Mouse (Mus musculus) embryonic facial prominence, embryonic 10.5 days (tissue): ENCODE data around the gene Gm10337. TPM values are rescaled to one million over a fixed set of nuclear protein-coding genes. Genes with fewer than 3 reads are reported as not detected.

Experiments used
- DNase-seq: peaks from one replicate; pipeline ENCODE4 v3.0.0-alpha.2; 2017; ENCODE audit warnings: low spot score
- H3K27ac ChIP-seq: fragments of 300-500 bp; sonication (generic); replicated peaks from 2 replicates; pipeline ENCODE4 v1.5.1; 2016; ENCODE audit warnings: mild to moderate bottlenecking
- H3K27me3 ChIP-seq: fragments of 300-500 bp; sonication (generic); replicated peaks from 2 replicates; pipeline ENCODE4 v1.6.1; 2016; ENCODE audit warnings: low read depth, mild to moderate bottlenecking; ENCODE audit not compliant: poor library complexity, severe bottlenecking
- H3K36me3 ChIP-seq: fragments of 300-500 bp; sonication (generic); replicated peaks from 2 replicates; pipeline ENCODE4 v1.6.1; 2016; ENCODE audit warnings: mild to moderate bottlenecking, moderate library complexity
- H3K4me1 ChIP-seq: fragments of 300-500 bp; sonication (generic); 2 replicates; pipeline ENCODE4 v1.6.1; 2016
- H3K4me3 ChIP-seq: fragments of 300-500 bp; sonication (generic); 2 replicates; pipeline ENCODE4 v1.5.1; 2016; ENCODE audit warnings: mild to moderate bottlenecking, moderate library complexity
- H3K9me3 ChIP-seq: fragments of 300-500 bp; sonication (generic); 2 replicates; pipeline ENCODE4 v1.6.1; 2016; ENCODE audit warnings: mild to moderate bottlenecking
- WGBS: fragments of 180-500 bp; shearing (Covaris S2); methylation state at CpG from one replicate; pipeline ENCODE4 v1.1.7; 2016; 5-methylcytosine and 5-hydroxymethylcytosine counted together
- polyA plus RNA-seq: library from polyadenylated mRNA; unstranded; fragments of >200 nt; fragmentation: Nextera tagmentation; extraction: Ambion mirVana; gene quantifications from 2 replicates; pipeline ENCODE4 v1.2.1, GENCODE M21; 2016

The Gm10337 gene
- polyA plus RNA-seq, 1 experiment from 2014 or later: 7.6 TPM

- H3K4me3 ChIP-seq: no peak overlapping the region
- H3K36me3 ChIP-seq: peaks cover 77% of the 10 kb centered on the region
- no peaks in the 10 kb centered on the region for H3K27me3 ChIP-seq
- no peaks in the 10 kb centered on the region for H3K9me3 ChIP-seq
- 94% methylated on average over 3 of the region's 3 CpGs for WGBS
- no peaks in the 10 kb centered on the region for H3K4me1 ChIP-seq
- no peak overlapping the region for H3K27ac ChIP-seq
- no peak for DNase-seq
Measured at GRCm38 (mm10) chr15:102547478-102547877, 44.0 kb downstream of the Gm10337 start.

GRCm38 (mm10) chr15:102552599-102552998 is 49.1 kb downstream of the Gm10337 start:
- H3K27me3 ChIP-seq: no peaks in the 10 kb centered on the region
- no peaks in the 10 kb centered on the region for H3K4me1 ChIP-seq
- no peak overlapping the region for H3K27ac ChIP-seq
- peaks cover 74% of the 10 kb centered on the region for H3K36me3 ChIP-seq
- WGBS: 93% methylated on average over 5 of the region's 5 CpGs
- H3K9me3 ChIP-seq: no peaks in the 10 kb centered on the region
- no peak overlapping the region for H3K4me3 ChIP-seq
- no peak for DNase-seq

Other genes starting within 250 kb of the Gm10337 start
- gene Rarg, start 246.2 kb upstream of the Gm10337 start, polyA plus RNA-seq: 77.8 and 90.2 TPM in 2 replicates
- 0.75 and 1.3 TPM in 2 replicates for gene Gm9918, start 233.2 kb upstream of the Gm10337 start, polyA plus RNA-seq
- 63.2 and 66.4 TPM in 2 replicates for gene Mfsd5, start 224.3 kb upstream of the Gm10337 start, polyA plus RNA-seq
- gene Espl1, start 207.5 kb upstream of the Gm10337 start, polyA plus RNA-seq: 55.4 and 57.6 TPM in 2 replicates
- 353 and 356 TPM in 2 replicates for gene Pfdn5, start 177.6 kb upstream of the Gm10337 start, polyA plus RNA-seq
- 123 and 126 TPM in 2 replicates for gene Myg1, start 172.0 kb upstream of the Gm10337 start, polyA plus RNA-seq
- gene Aaas, start 153.0 kb upstream of the Gm10337 start, polyA plus RNA-seq: 135 and 137 TPM in 2 replicates
- gene Sp7, start 136.5 kb upstream of the Gm10337 start, polyA plus RNA-seq: 1.4 and 1.7 TPM in 2 replicates
- 9.9 and 10.6 TPM in 2 replicates for gene Sp1, start 97.6 kb upstream of the Gm10337 start, polyA plus RNA-seq
- gene Amhr2, start 58.4 kb upstream of the Gm10337 start, polyA plus RNA-seq: 0.09 and 0.20 TPM in 2 replicates
- 73.1 and 77.4 TPM in 2 replicates for gene Prr13, start 44.7 kb upstream of the Gm10337 start, polyA plus RNA-seq
- gene Pcbp2, start 33.2 kb upstream of the Gm10337 start, polyA plus RNA-seq: 206 and 217 TPM in 2 replicates
- 29.1 and 32.3 TPM in 2 replicates for gene Map3k12, start 13.3 kb downstream of the Gm10337 start, polyA plus RNA-seq
- 140 and 143 TPM in 2 replicates for gene Tarbp2, start 14.5 kb downstream of the Gm10337 start, polyA plus RNA-seq
- 1.8 and 2.8 TPM in 2 replicates for gene Npff, start 21.2 kb downstream of the Gm10337 start, polyA plus RNA-seq
- gene Gm28047, start 121.3 kb downstream of the Gm10337 start, polyA plus RNA-seq: not detected in 2 replicates
- 22.2 and 25.1 TPM in 2 replicates for gene Atf7, start 121.7 kb downstream of the Gm10337 start, polyA plus RNA-seq
- gene Atp5g2, start 168.6 kb downstream of the Gm10337 start, polyA plus RNA-seq: 52.8 and 56.9 TPM in 2 replicates
- 33.9 and 36.4 TPM in 2 replicates for gene Calcoco1, start 218.5 kb downstream of the Gm10337 start, polyA plus RNA-seq